Mouse (Mus musculus) ES-E14 (cell line): ENCODE results near the gene Gpr68.

Experiments used
- CHD2 ChIP-seq: IDR thresholded peaks from 2 replicates; pipeline ENCODE4 v1.6.1; 2014; ENCODE audit warnings: mild to moderate bottlenecking, low read depth, low read length, inconsistent platforms
- HCFC1 ChIP-seq: IDR thresholded peaks from 2 replicates; pipeline ENCODE4 v1.6.1; 2012; ENCODE audit warnings: low read length, inconsistent platforms, borderline replicate concordance; ENCODE audit not compliant: insufficient read depth
- MAFK ChIP-seq: IDR thresholded peaks from 2 replicates; pipeline ENCODE4 v1.6.1; 2014; ENCODE audit warnings: mild to moderate bottlenecking, low read depth, low read length, inconsistent platforms; ENCODE audit not compliant: insufficient read depth
- ZC3H11A ChIP-seq: IDR thresholded peaks from 2 replicates; pipeline ENCODE4 v1.6.1; 2012; ENCODE audit warnings: low read depth, mild to moderate bottlenecking, inconsistent platforms, low read length, borderline replicate concordance
- ZNF384 ChIP-seq: IDR thresholded peaks from 2 replicates; pipeline ENCODE4 v1.6.1; 2012; ENCODE audit warnings: low read depth, low read length, inconsistent platforms

GRCm38 (mm10) chr12:100941361-100941760, 33.4 kb upstream of the Gpr68 start:
- TF ChIP-seq MAFK (no peak), ZC3H11A (no peak), CHD2 (no peak), ZNF384 (no peak), HCFC1 (no peak)
